ENCODE assay signal across 29 mouse cellular contexts in genomic region chr19:10937110-10937563, GRCm38 (mm10). TPM values are rescaled to one million over a fixed set of nuclear protein-coding genes. Genes with fewer than 3 reads are reported as not detected.
DNase-seq lines count a peak whose midpoint lies in the region; ATAC-seq lines count a peak whose summit lies in the region.
"Had no signal": no experiment of that assay in that cellular context is flagged by ENCODE, and none has a peak within 500 bp of the region (broad histone marks: within the 10 kb centered on the region; RNA-seq: fewer than 3 reads in every experiment).

TSS of gene Ptgdr2 (plus strand) at chr19:10937160.

- peak within 1 kb of the TSS; percentile 12; the same call in 1 of the 2 replicates for H3K4me2 ChIP-seq in heart, embryonic 12.5 days
- peak within 1 kb of the TSS; percentile 34 for H3K4me2 ChIP-seq in liver, embryonic 13.5 days
- H3K4me2 ChIP-seq: embryonic facial prominence, embryonic 12.5 days; forebrain, embryonic 12.5 days; heart, embryonic 15.5 days; intestine, embryonic 15.5 days; lung, embryonic 14.5 days; neural tube, embryonic 12.5 days had no signal

- intact Hi-C loops in heart, postnatal 25 days (cut with DNase I) = no loop called here

- H3K9ac ChIP-seq in heart, embryonic 12.5 days = 0 out of 2 replicates have a peak within 1 kb of the TSS, but pooled peaks have one; percentile 20
- peak within 1 kb of the TSS; percentile 34; the same call in 1 of the 2 replicates for H3K9ac ChIP-seq in liver, embryonic 13.5 days
- H3K9ac ChIP-seq: embryonic facial prominence, embryonic 12.5 days; forebrain, embryonic 12.5 days; heart, embryonic 15.5 days; intestine, embryonic 15.5 days; lung, embryonic 14.5 days; neural tube, embryonic 12.5 days had no signal

- no peaks in the 10 kb centered on the region for H3K9me3 ChIP-seq in heart, embryonic 12.5 days (replicated peaks)
- peaks cover 5% of the 10 kb centered on the region; the same call in 1 of the 2 replicates for H3K9me3 ChIP-seq in megakaryocyte, embryonic 14.5 days
- H3K9me3 ChIP-seq in liver, embryonic 13.5 days (replicated peaks) = no peaks in the 10 kb centered on the region
- H3K9me3 ChIP-seq: embryonic facial prominence, embryonic 12.5 days; heart, embryonic 15.5 days; hindbrain, embryonic 10.5 days; intestine, embryonic 15.5 days; neural tube, embryonic 12.5 days had no signal

- no peak for DNase-seq in heart, postnatal 25 days (ENCODE audit: low spot score)
- peak; percentile 45 for DNase-seq in liver, embryonic 13.5 days
- DNase-seq: adrenal gland, adult 8-10 months; cerebellum, adult 18-20 months; cerebellum, postnatal 14 days; gastrocnemius, adult 2 months; kidney, adult 8-10 months; kidney, postnatal 14 days; lung, embryonic 14.5 days; midbrain, embryonic 14.5 days; right cerebral cortex, postnatal 14 days; spleen, adult 18-20 months; thymus, postnatal 25 days had no signal

- ATAC-seq in heart, embryonic 12.5 days (ENCODE audit: insufficient number of reproducible peaks, low FRiP score) = no peak
- ATAC-seq in megakaryocyte, adult 5-6 weeks (ENCODE audit: poor library complexity, severe bottlenecking) = no peak
- peak; percentile 87 for ATAC-seq in liver, embryonic 13.5 days (ENCODE audit: low read depth)
- peak; percentile 81 for ATAC-seq in megakaryocyte-erythroid progenitor cell, adult 5-6 weeks (replicated peaks; ENCODE audit: low FRiP score, low TSS enrichment, poor library complexity, severe bottlenecking)
- ATAC-seq in erythroblast, adult 5-6 weeks (replicated peaks; ENCODE audit: low FRiP score, poor library complexity, severe bottlenecking) = no peak
- no peak for ATAC-seq in CD4-positive, CD25-positive, alpha-beta regulatory T cell, adult 4 months
- ATAC-seq: hindbrain, embryonic 16.5 days; intestine, embryonic 15.5 days had no signal

- H3K27ac ChIP-seq in heart, embryonic 12.5 days (ENCODE audit: poor library complexity, severe bottlenecking) = no peak within 1 kb of the TSS
- H3K27ac ChIP-seq in liver, embryonic 13.5 days = peak within 1 kb of the TSS; percentile 17; the same call in 1 of the 2 replicates
- H3K27ac ChIP-seq: embryonic facial prominence, embryonic 12.5 days; forebrain, embryonic 12.5 days; gastrocnemius, adult 2 months; heart, embryonic 15.5 days; hindbrain, embryonic 10.5 days; intestine, embryonic 15.5 days; neural tube, embryonic 12.5 days had no signal

- H3K4me1 ChIP-seq in heart, embryonic 12.5 days (replicated peaks) = peaks cover 43% of the 10 kb centered on the region
- H3K4me1 ChIP-seq in megakaryocyte, embryonic 14.5 days = peaks cover 16% of the 10 kb centered on the region
- H3K4me1 ChIP-seq in liver, embryonic 13.5 days (replicated peaks) = peaks cover 39% of the 10 kb centered on the region

- H3K4me3 ChIP-seq in heart, embryonic 12.5 days = no peak within 1 kb of the TSS
- peak within 1 kb of the TSS; percentile 75 for H3K4me3 ChIP-seq in megakaryocyte, embryonic 14.5 days (replicated peaks)
- H3K4me3 ChIP-seq in liver, embryonic 13.5 days (replicated peaks) = no peak within 1 kb of the TSS
- H3K4me3 ChIP-seq: embryonic facial prominence, embryonic 12.5 days; erythroblast, embryonic 14.5 days; forebrain, embryonic 12.5 days; gastrocnemius, adult 2 months; heart, embryonic 15.5 days; hindbrain, embryonic 10.5 days; intestine, embryonic 15.5 days; neural tube, embryonic 12.5 days had no signal

- H3K27me3 ChIP-seq in heart, embryonic 12.5 days (replicated peaks) = 0 out of 2 replicates have a peak, but pooled peaks cover 5% of the 10 kb centered on the region
- H3K27me3 ChIP-seq in megakaryocyte, embryonic 14.5 days (replicated peaks) = peaks cover 26% of the 10 kb centered on the region
- H3K27me3 ChIP-seq in liver, embryonic 13.5 days = no peaks in the 10 kb centered on the region
- H3K27me3 ChIP-seq: embryonic facial prominence, embryonic 12.5 days; intestine, embryonic 15.5 days; neural tube, embryonic 12.5 days had no signal

- 8% methylated on average over 5 of the region's 5 CpGs for WGBS in heart, embryonic 12.5 days
- 8% methylated on average over 5 of the region's 5 CpGs for WGBS in liver, embryonic 13.5 days (ENCODE audit: insufficient replicate concordance)

- H3K36me3 ChIP-seq in heart, embryonic 12.5 days = peaks cover 4% of the 10 kb centered on the region
- peaks cover 19% of the 10 kb centered on the region for H3K36me3 ChIP-seq in megakaryocyte, embryonic 14.5 days (replicated peaks; ENCODE audit: low read length)
- H3K36me3 ChIP-seq in liver, embryonic 13.5 days = peaks cover 6% of the 10 kb centered on the region

RNA-seq across cellular contexts. Expression of gene Ptgdr2, which starts in this region (rescaled TPM):
- 0.09 TPM in 1 of 2 replicates, not detected in the other for polyA plus RNA-seq in heart, embryonic 12.5 days (2016; fragmentation: Nextera tagmentation; extraction: Ambion mirVana)
- under 1 TPM in 1 of 2 experiments, not detected in 1; 0.08 TPM for total RNA-seq in heart, postnatal 25 days (2021)
- polyA plus RNA-seq in megakaryocyte, embryonic 14.5 days (2012; ENCODE audit: insufficient read depth, low replicate concordance) = not detected in 2 replicates
- 0.21 TPM in 1 of 2 replicates, not detected in the other for total RNA-seq in megakaryocyte, adult 5-6 weeks (2015)
- total RNA-seq in megakaryocyte, adult 5-6 weeks (2017) = 0.07 and 0.20 TPM in 2 replicates
- not detected in 2 replicates for polyA plus RNA-seq in liver, embryonic 13.5 days (2015; fragmentation: Nextera tagmentation; extraction: Ambion mirVana)
- not detected in 2 replicates for total RNA-seq in megakaryocyte-erythroid progenitor cell, adult 5-6 weeks (2014; fragmentation: Nextera tagmentation)
- not detected in 2 replicates for total RNA-seq in megakaryocyte-erythroid progenitor cell, adult 5-6 weeks (2017)
- not detected in 2 replicates for total RNA-seq in erythroblast, adult 5-6 weeks (2015; ENCODE audit: low replicate concordance)
- total RNA-seq in erythroblast, adult 5-6 weeks (2017; ENCODE audit: low replicate concordance) = not detected in 2 replicates
- not detected for polyA plus RNA-seq in CD4-positive, CD25-positive, alpha-beta regulatory T cell, adult 4 months (2017; shearing (Covaris generic))
- total RNA-seq: gastrocnemius, adult 2 months; granulocyte monocyte progenitor cell, adult 5-6 weeks had no signal
- polyA plus RNA-seq: erythroblast, embryonic 14.5 days; hindbrain, embryonic 10.5 days; limb, embryonic 11.5 days; lung, embryonic 14.5 days; neural tube, embryonic 12.5 days had no signal

Comparison
In these comparisons a context has a peak if more than half of its experiments do, and no peak if none do; other contexts are left out.
1. Peak in DNase-seq, ATAC-seq, H3K27ac ChIP-seq, H3K9ac ChIP-seq and H3K4me2 ChIP-seq in liver, embryonic 13.5 days; RNA of the gene not detected or under 1 TPM.
2. Peak in ATAC-seq in megakaryocyte-erythroid progenitor cell, adult 5-6 weeks; RNA of the gene not detected or under 1 TPM.